Mouse (Mus musculus) midbrain, embryonic 10.5 days (tissue): ENCODE measurements around the gene Coq8a. TPM values are rescaled to one million over a fixed set of nuclear protein-coding genes. Genes with fewer than 3 reads are reported as not detected.

ENCODE experiments used
- DNase-seq: peaks from one replicate; pipeline ENCODE4 v3.0.0-alpha.2; 2017; ENCODE audit warnings: low spot score
- H3K27ac ChIP-seq: fragments of 300-500 bp; sonication (generic); replicated peaks from 2 replicates; pipeline ENCODE4 v1.5.1; 2016; ENCODE audit warnings: mild to moderate bottlenecking
- H3K27me3 ChIP-seq: fragments of 300-500 bp; sonication (generic); 2 replicates; pipeline ENCODE4 v1.6.1; 2016; ENCODE audit warnings: low read depth, mild to moderate bottlenecking; ENCODE audit not compliant: poor library complexity, severe bottlenecking
- H3K36me3 ChIP-seq: fragments of 300-500 bp; sonication (generic); 2 replicates; pipeline ENCODE4 v1.6.1; 2016; ENCODE audit warnings: mild to moderate bottlenecking, moderate library complexity
- H3K4me1 ChIP-seq: fragments of 300-500 bp; sonication (generic); 2 replicates; pipeline ENCODE4 v1.6.1; 2016
- H3K4me3 ChIP-seq: fragments of 300-500 bp; sonication (generic); 2 replicates; pipeline ENCODE4 v1.5.1; 2016; ENCODE audit warnings: mild to moderate bottlenecking, moderate library complexity
- H3K9me3 ChIP-seq: fragments of 300-500 bp; sonication (generic); replicated peaks from 2 replicates; pipeline ENCODE4 v1.6.1; 2016; ENCODE audit warnings: mild to moderate bottlenecking
- WGBS: fragments of 180-500 bp; shearing (Covaris S2); methylation state at CpG from one replicate; pipeline ENCODE4 v1.1.7; 2016; 5-methylcytosine and 5-hydroxymethylcytosine counted together
- polyA plus RNA-seq: library from polyadenylated mRNA; unstranded; fragments of >200 nt; fragmentation: Nextera tagmentation; extraction: Ambion mirVana; gene quantifications from 2 replicates; pipeline ENCODE4 v1.2.1, GENCODE M21; 2016

The Coq8a gene
- polyA plus RNA-seq, 1 experiment from 2014 or later: 0.90 TPM

GRCm38 (mm10) chr1:180220791-180221542, 21.6 kb upstream of the Coq8a start:
- DNase-seq: no peak
- Histone ChIP-seq H3K36me3 (no peaks in the 10 kb centered on the region), H3K4me1 (peaks cover 15% of the 10 kb centered on the region), H3K27ac (no peak overlapping the region), H3K27me3 (no peaks in the 10 kb centered on the region), H3K4me3 (no peak overlapping the region), H3K9me3 (no peaks in the 10 kb centered on the region)
- WGBS: 94% methylated on average over 19 of the region's 19 CpGs

GRCm38 (mm10) chr1:180216541-180217276, 17.3 kb upstream of the Coq8a start:
- WGBS: 73% methylated on average over 5 of the region's 5 CpGs
- no peak for DNase-seq
- H3K9me3 ChIP-seq: no peaks in the 10 kb centered on the region
- no peak overlapping the region for H3K27ac ChIP-seq
- H3K36me3 ChIP-seq: no peaks in the 10 kb centered on the region
- peaks cover 5% of the 10 kb centered on the region for H3K4me1 ChIP-seq
- no peaks in the 10 kb centered on the region for H3K27me3 ChIP-seq
- H3K4me3 ChIP-seq: no peak overlapping the region

GRCm38 (mm10) chr1:180215044-180215443, 15.6 kb upstream of the Coq8a start:
- H3K27ac ChIP-seq: no peak overlapping the region
- no peak overlapping the region for H3K4me3 ChIP-seq
- peak; percentile 51 for DNase-seq
- H3K9me3 ChIP-seq: no peaks in the 10 kb centered on the region
- H3K4me1 ChIP-seq: peaks cover 5% of the 10 kb centered on the region
- WGBS: 21% methylated on average over 4 of the region's 4 CpGs
- H3K27me3 ChIP-seq: no peaks in the 10 kb centered on the region
- no peaks in the 10 kb centered on the region for H3K36me3 ChIP-seq

- WGBS: 95% methylated on average over 5 of the region's 5 CpGs
These were observed 13.5 kb upstream of the Coq8a start for GRCm38 (mm10) chr1:180212911-180213310.

GRCm38 (mm10) chr1:180210781-180211271, 11.4 kb upstream of the Coq8a start:
- H3K27ac ChIP-seq: no peak overlapping the region
- 85% methylated on average over 9 of the region's 9 CpGs for WGBS
- no peaks in the 10 kb centered on the region for H3K9me3 ChIP-seq
- H3K4me1 ChIP-seq: no peaks in the 10 kb centered on the region
- no peak overlapping the region for H3K4me3 ChIP-seq
- H3K27me3 ChIP-seq: no peaks in the 10 kb centered on the region
- no peaks in the 10 kb centered on the region for H3K36me3 ChIP-seq
- DNase-seq: no peak

More at GRCm38 (mm10) chr1:180212911-180213310, 13.5 kb upstream of the Coq8a start:
- Histone ChIP-seq H3K4me1 (no peaks in the 10 kb centered on the region), H3K9me3 (no peaks in the 10 kb centered on the region), H3K4me3 (no peak overlapping the region), H3K27me3 (no peaks in the 10 kb centered on the region), H3K27ac (no peak overlapping the region), H3K36me3 (no peaks in the 10 kb centered on the region)
- DNase-seq: no peak

- no peak for DNase-seq
- 85% methylated on average over 4 of the region's 4 CpGs for WGBS
- Histone ChIP-seq H3K4me3 (no peak overlapping the region), H3K27me3 (no peaks in the 10 kb centered on the region), H3K36me3 (no peaks in the 10 kb centered on the region), H3K4me1 (no peaks in the 10 kb centered on the region), H3K27ac (no peak overlapping the region), H3K9me3 (no peaks in the 10 kb centered on the region)
These were observed 10.6 kb upstream of the Coq8a start for GRCm38 (mm10) chr1:180210031-180210432.

GRCm38 (mm10) chr1:180208370-180208769, 9.0 kb upstream of the Coq8a start:
- H3K4me1 ChIP-seq: no peaks in the 10 kb centered on the region
- no peaks in the 10 kb centered on the region for H3K36me3 ChIP-seq
- WGBS: 80% methylated on average over 3 of the region's 3 CpGs
- H3K27ac ChIP-seq: no peak overlapping the region
- no peaks in the 10 kb centered on the region for H3K9me3 ChIP-seq
- no peak for DNase-seq
- no peaks in the 10 kb centered on the region for H3K27me3 ChIP-seq
- H3K4me3 ChIP-seq: no peak overlapping the region

- 85% methylated on average over 5 of the region's 5 CpGs for WGBS
- Histone ChIP-seq H3K4me1 (peaks cover 7% of the 10 kb centered on the region), H3K4me3 (no peak overlapping the region), H3K27ac (no peak overlapping the region), H3K36me3 (no peaks in the 10 kb centered on the region), H3K27me3 (no peaks in the 10 kb centered on the region), H3K9me3 (no peaks in the 10 kb centered on the region)
- no peak for DNase-seq
These were observed 1.3 kb upstream of the Coq8a start for GRCm38 (mm10) chr1:180200722-180201121.

- H3K4me3 ChIP-seq: no peak overlapping the region
- H3K27me3 ChIP-seq: 0 out of 2 replicates have a peak, but pooled peaks cover 4% of the 10 kb centered on the region
- no peaks in the 10 kb centered on the region for H3K36me3 ChIP-seq
- H3K27ac ChIP-seq: no peak overlapping the region
- H3K9me3 ChIP-seq: no peaks in the 10 kb centered on the region
- H3K4me1 ChIP-seq: peaks cover 15% of the 10 kb centered on the region
- no peak for DNase-seq
- WGBS: 72% methylated on average over 4 of the region's 4 CpGs
These were observed 281 bp upstream of the Coq8a start for GRCm38 (mm10) chr1:180199715-180200050.

GRCm38 (mm10) chr1:180197956-180198355, 1.4 kb downstream of the Coq8a start:
- Histone ChIP-seq H3K4me1 (peaks cover 15% of the 10 kb centered on the region), H3K27ac (no peak overlapping the region), H3K27me3 (0 out of 2 replicates have a peak, but pooled peaks cover 4% of the 10 kb centered on the region), H3K36me3 (no peaks in the 10 kb centered on the region), H3K4me3 (no peak overlapping the region), H3K9me3 (no peaks in the 10 kb centered on the region)
- 86% methylated on average over 3 of the region's 3 CpGs for WGBS
- no peak for DNase-seq

- H3K9me3 ChIP-seq: no peaks in the 10 kb centered on the region
- 0 out of 2 replicates have a peak, but pooled peaks cover 4% of the 10 kb centered on the region for H3K27me3 ChIP-seq
- peaks cover 15% of the 10 kb centered on the region for H3K4me1 ChIP-seq
- H3K36me3 ChIP-seq: no peaks in the 10 kb centered on the region
- 94% methylated on average over 9 of the region's 9 CpGs for WGBS
- no peak overlapping the region for H3K27ac ChIP-seq
- no peak for DNase-seq
- H3K4me3 ChIP-seq: peak overlapping the region; percentile 72
These were observed 2.9 kb downstream of the Coq8a start for GRCm38 (mm10) chr1:180196508-180196907.

GRCm38 (mm10) chr1:180195703-180196381, 3.6 kb downstream of the Coq8a start:
- Histone ChIP-seq H3K36me3 (no peaks in the 10 kb centered on the region), H3K4me1 (peaks cover 15% of the 10 kb centered on the region), H3K4me3 (peak overlapping the region; percentile 72), H3K27ac (no peak overlapping the region), H3K27me3 (0 out of 2 replicates have a peak, but pooled peaks cover 4% of the 10 kb centered on the region), H3K9me3 (no peaks in the 10 kb centered on the region)
- WGBS: under 1% methylated on average over 57 of the region's 57 CpGs
- peak; percentile 97 for DNase-seq
